Mouse (Mus musculus): Measurements from ENCODE around the gene Atr. TPM values are rescaled to one million over a fixed set of nuclear protein-coding genes. Genes with fewer than 3 reads are reported as not detected.

Atr gene
- 8.4 TPM for polyA plus RNA-seq (2014; fragmentation: Illumina TruSeq; extraction: RNeasy Lipid Tissue Mini Kit (QIAGEN cat#74804); ENCODE audit: low read depth, low replicate concordance)

DNA sequence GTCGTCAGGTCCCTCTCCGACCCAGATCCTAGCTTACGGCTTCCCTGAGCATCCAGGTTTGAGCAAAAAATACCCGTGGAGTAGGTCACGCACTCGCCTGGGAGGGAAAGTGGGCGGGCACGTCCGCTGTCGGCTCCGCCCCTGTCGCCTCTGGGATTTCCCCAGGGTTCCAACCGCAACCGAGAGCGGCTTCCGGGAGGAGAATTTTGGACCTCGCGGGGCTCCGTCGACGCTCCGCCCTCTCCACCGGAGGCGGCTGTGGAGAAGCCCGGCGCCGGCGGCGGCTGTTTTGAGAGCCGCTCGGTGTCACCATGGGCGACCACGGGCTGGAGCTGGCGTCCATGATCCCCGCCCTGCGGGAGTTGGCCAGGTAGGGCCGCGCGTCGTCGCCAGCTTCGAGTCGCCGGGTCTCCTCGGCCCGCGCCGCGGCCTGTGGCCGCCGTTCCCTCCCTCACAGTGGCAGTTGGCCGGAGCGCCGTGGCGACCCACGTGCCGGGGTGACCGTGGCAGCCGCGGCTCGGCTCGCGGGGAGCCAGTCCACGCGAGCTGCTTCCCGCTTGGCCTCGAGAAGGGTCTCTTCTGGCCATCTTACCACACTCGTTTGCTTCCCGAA lies at the start of gene Atr:
Gene Atr, plus strand, starts transcription at position 184 of the 613 bp plus-strand sequence.

DNA sequence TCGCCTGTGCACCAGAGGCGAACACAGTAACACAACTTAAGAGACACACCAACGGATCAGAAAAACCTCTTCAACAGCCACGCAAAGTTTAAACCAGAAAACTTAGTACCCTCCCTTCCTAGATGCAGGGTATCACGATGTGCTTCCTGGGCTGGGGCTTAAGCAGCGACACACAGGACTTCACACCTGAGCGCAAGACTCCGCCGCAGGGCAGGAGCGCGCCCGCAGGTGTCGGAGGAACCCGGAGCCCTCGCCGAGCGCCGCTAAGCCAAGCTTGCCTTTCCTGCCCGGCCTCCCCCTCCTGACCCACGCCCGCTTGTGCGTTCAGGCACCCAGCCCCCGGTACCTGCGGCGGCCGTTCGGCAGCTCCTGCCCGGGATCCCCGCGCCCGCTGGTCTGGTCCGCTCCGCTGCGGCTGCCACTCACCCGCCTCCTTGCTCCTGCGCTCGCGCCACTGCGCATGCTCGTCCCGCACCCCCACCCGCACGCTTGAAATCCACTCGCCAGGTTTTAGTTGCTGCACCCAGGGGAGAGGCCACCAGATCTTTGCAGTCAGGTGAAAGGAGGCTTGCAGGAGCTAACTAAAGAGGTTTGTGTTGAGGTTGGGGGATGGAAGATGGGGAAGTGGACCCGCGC lies 12.5 kb upstream of the Atr start, which contains the start of gene Pls1:
Gene Pls1, minus strand, starts transcription at position 487 of the 636 bp plus-strand sequence.

DNA sequence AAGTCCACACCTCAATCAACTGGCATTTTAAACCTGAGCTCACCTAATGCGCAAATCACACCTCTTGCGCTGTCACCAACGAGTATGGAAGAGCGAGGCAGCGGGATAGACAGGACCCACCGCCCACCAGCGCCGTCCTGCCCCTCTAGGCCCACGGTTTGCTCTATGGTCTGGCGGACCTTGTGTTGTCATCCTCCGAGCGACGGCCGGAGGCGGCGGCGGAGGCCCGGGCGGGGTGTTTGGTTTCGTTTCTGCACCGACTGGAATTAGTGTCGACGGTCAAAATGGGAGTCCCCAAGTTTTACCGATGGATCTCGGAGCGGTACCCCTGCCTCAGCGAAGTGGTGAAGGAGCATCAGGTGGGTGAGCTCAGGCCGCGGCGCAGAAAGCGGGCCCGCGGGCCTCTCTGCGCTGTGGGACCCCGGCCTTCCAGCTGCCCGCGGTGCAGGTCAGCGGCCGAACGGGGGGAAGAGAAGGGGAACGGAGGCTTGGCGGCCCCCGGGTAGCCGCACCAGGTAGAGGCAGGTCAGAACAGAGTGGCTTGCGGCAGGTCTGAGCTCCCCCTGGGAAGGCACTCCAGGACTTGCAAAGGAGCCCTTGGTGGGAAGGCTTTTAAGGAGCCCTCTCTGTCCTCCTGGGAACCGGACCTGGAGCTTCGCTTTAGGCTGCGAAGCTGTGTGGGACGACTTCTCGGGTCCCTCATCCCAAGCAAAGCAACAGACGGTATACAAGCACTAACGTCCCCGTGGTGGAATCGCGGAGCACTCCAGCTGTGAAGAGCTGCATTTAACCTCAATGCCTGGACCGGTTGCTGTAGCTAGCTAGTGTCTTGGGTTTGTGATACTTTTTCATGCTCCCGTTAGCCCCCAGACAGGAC lies 97.4 kb downstream of the Atr start, which contains the start of gene Xrn1:
Gene Xrn1, plus strand, starts transcription at position 176 of the 877 bp plus-strand sequence.

Other genes starting within 250 kb of the Atr start
- 10.2 TPM for gene Pcolce2, start 220.0 kb upstream of the Atr start, polyA plus RNA-seq (2014; fragmentation: Illumina TruSeq; extraction: RNeasy Lipid Tissue Mini Kit (QIAGEN cat#74804); ENCODE audit: low read depth, low replicate concordance)
- 2.1 TPM for gene Trpc1, start 107.2 kb upstream of the Atr start, polyA plus RNA-seq (2014; fragmentation: Illumina TruSeq; extraction: RNeasy Lipid Tissue Mini Kit (QIAGEN cat#74804); ENCODE audit: low read depth, low replicate concordance)
- 2.3 TPM for gene Pls1, start 12.3 kb upstream of the Atr start, polyA plus RNA-seq (2014; fragmentation: Illumina TruSeq; extraction: RNeasy Lipid Tissue Mini Kit (QIAGEN cat#74804); ENCODE audit: low read depth, low replicate concordance)
- 8.1 TPM for gene Xrn1, start 97.2 kb downstream of the Atr start, polyA plus RNA-seq (2014; fragmentation: Illumina TruSeq; extraction: RNeasy Lipid Tissue Mini Kit (QIAGEN cat#74804); ENCODE audit: low read depth, low replicate concordance)